Mouse (Mus musculus) CH12.LX (cell line): ENCODE results near the gene Daxx. TPM values are rescaled to one million over a fixed set of nuclear protein-coding genes. Genes with fewer than 3 reads are reported as not detected.

Experiments
- DNase-seq: peaks from one replicate; pipeline ENCODE4 v3.0.0-alpha.2; 2013; ENCODE audit errors: extremely low read depth
- H3K27ac ChIP-seq: 2 replicates; pipeline ENCODE4 v1.5.1; 2012; ENCODE audit warnings: low read depth, mild to moderate bottlenecking, control low read depth, moderate library complexity; ENCODE audit not compliant: insufficient read depth
- H3K27me3 ChIP-seq: replicated peaks from 2 replicates; pipeline ENCODE3; 2012; ENCODE audit warnings: inconsistent platforms
- H3K36me3 ChIP-seq, 2 experiments: replicated peaks in 1 of 2; 2 replicates each; pipeline versions ENCODE3 to v1.6.1; 2012; ENCODE audit warnings: inconsistent platforms in 1 of 2, low read length in 1 of 2, mild to moderate bottlenecking in 1 of 2, mixed read lengths in 1 of 2, moderate library complexity in 1 of 2; ENCODE audit not compliant: control insufficient read depth in 1 of 2, insufficient read depth in 1 of 2
- H3K4me1 ChIP-seq, 2 experiments: 2 replicates each; pipeline ENCODE4 v1.6.1; 2012; ENCODE audit warnings: inconsistent platforms in 1 of 2, moderate library complexity in 1 of 2; ENCODE audit not compliant: insufficient read depth in 2 of 2, control insufficient read depth in 1 of 2
- H3K4me2 ChIP-seq: 2 replicates; pipeline ENCODE4 v1.6.1; 2012; ENCODE audit warnings: low read depth, mild to moderate bottlenecking, control low read depth; ENCODE audit not compliant: poor library complexity, insufficient read depth, severe bottlenecking
- H3K4me3 ChIP-seq, 3 experiments: fragments of 150-350 bp in 1 of 3; sonication (generic) in 1 of 3; replicated peaks in 1 of 3; 2 replicates each; pipeline versions ENCODE3 to v1.5.1; 2011 to 2012; ENCODE audit warnings: low read depth in 2 of 3, low read length in 2 of 3, mild to moderate bottlenecking in 2 of 3, moderate library complexity in 2 of 3, control low read depth in 1 of 3, improper control_type of control experiment in 1 of 3, inconsistent platforms in 1 of 3, mixed read lengths in 1 of 3; ENCODE audit not compliant: poor library complexity in 1 of 3
- H3K79me2 ChIP-seq: replicated peaks from 2 replicates; pipeline ENCODE4 v1.6.1; 2012; ENCODE audit warnings: mild to moderate bottlenecking, moderate library complexity; ENCODE audit not compliant: control insufficient read depth, poor library complexity, insufficient read depth, severe bottlenecking; ENCODE audit errors: extremely low read depth
- H3K9ac ChIP-seq: 2 replicates; pipeline ENCODE4 v1.6.1; 2012; ENCODE audit warnings: low read depth, mild to moderate bottlenecking, control low read depth, moderate library complexity; ENCODE audit not compliant: insufficient read depth
- H3K9me3 ChIP-seq: replicated peaks from 2 replicates; pipeline ENCODE3; 2012; ENCODE audit warnings: low read length, inconsistent platforms, mixed read lengths
- CHD1 ChIP-seq: IDR thresholded peaks from 2 replicates; pipeline ENCODE4 v1.6.1; 2012; ENCODE audit warnings: low read depth, low read length, improper control_type of control experiment, inconsistent platforms
- EP300 ChIP-seq: IDR thresholded peaks from 2 replicates; pipeline ENCODE4 v1.6.1; 2011; ENCODE audit warnings: low read length, improper control_type of control experiment
- ETS1 ChIP-seq: conservative IDR thresholded peaks from 2 replicates; pipeline ENCODE4 v1.6.1; 2012; ENCODE audit warnings: low read depth, mild to moderate bottlenecking, inconsistent platforms, low read length, improper control_type of control experiment, moderate library complexity
- GABPA ChIP-seq: IDR thresholded peaks from 2 replicates; pipeline ENCODE4 v1.6.1; 2012; ENCODE audit warnings: low read depth, low read length, improper control_type of control experiment, inconsistent platforms; ENCODE audit not compliant: insufficient replicate concordance
- IRF4 ChIP-seq: IDR thresholded peaks from 2 replicates; pipeline ENCODE4 v1.6.1; 2014; ENCODE audit warnings: low read depth, mild to moderate bottlenecking, inconsistent platforms, low read length, improper control_type of control experiment
- MAFK ChIP-seq: IDR thresholded peaks from 2 replicates; pipeline ENCODE4 v1.6.1; 2011; ENCODE audit warnings: low read length, improper control_type of control experiment; ENCODE audit not compliant: insufficient replicate concordance
- MEF2A ChIP-seq: IDR thresholded peaks from 2 replicates; pipeline ENCODE4 v1.6.1; 2014; ENCODE audit warnings: low read depth, mild to moderate bottlenecking, inconsistent platforms, low read length, improper control_type of control experiment, borderline replicate concordance
- MXI1 ChIP-seq: IDR thresholded peaks from 2 replicates; pipeline ENCODE4 v1.6.1; 2011; ENCODE audit warnings: mild to moderate bottlenecking, low read depth, low read length, improper control_type of control experiment
- NELFE ChIP-seq: IDR thresholded peaks from 2 replicates; pipeline ENCODE4 v1.6.1; 2011; ENCODE audit warnings: low read depth, low read length, improper control_type of control experiment
- NRF1 ChIP-seq: IDR thresholded peaks from 2 replicates; pipeline ENCODE4 v1.6.1; 2014; ENCODE audit warnings: low read depth, mild to moderate bottlenecking, inconsistent platforms, low read length, improper control_type of control experiment, moderate library complexity
- PAX5 ChIP-seq: IDR thresholded peaks from 2 replicates; pipeline ENCODE4 v1.6.1; 2012; ENCODE audit warnings: low read length, inconsistent platforms, mixed read lengths
- POLR2AphosphoS2 ChIP-seq: IDR thresholded peaks from 2 replicates; pipeline ENCODE4 v1.6.1; 2011; ENCODE audit warnings: low read depth, low read length, improper control_type of control experiment
- RAD21 ChIP-seq: IDR thresholded peaks from 2 replicates; pipeline ENCODE4 v1.6.1; 2011; ENCODE audit warnings: low read depth, mild to moderate bottlenecking, low read length, improper control_type of control experiment, moderate library complexity
- TBP ChIP-seq: conservative IDR thresholded peaks from 2 replicates; pipeline ENCODE4 v1.6.1; 2011; ENCODE audit warnings: low read depth, low read length, improper control_type of control experiment
- TCF12 ChIP-seq: IDR thresholded peaks from 2 replicates; pipeline ENCODE4 v1.6.1; 2014; ENCODE audit warnings: low read depth, mild to moderate bottlenecking, inconsistent platforms, low read length, improper control_type of control experiment
- UBTF ChIP-seq: IDR thresholded peaks from 2 replicates; pipeline ENCODE4 v1.6.1; 2012; ENCODE audit warnings: low read depth, mild to moderate bottlenecking, inconsistent platforms, low read length, improper control_type of control experiment, moderate library complexity
- USF2 ChIP-seq: conservative IDR thresholded peaks from 2 replicates; pipeline ENCODE4 v1.6.1; 2011; ENCODE audit warnings: low read depth, low read length, improper control_type of control experiment
- ZC3H11A ChIP-seq: IDR thresholded peaks from 2 replicates; pipeline ENCODE4 v1.6.1; 2012; ENCODE audit warnings: low read depth, mild to moderate bottlenecking, inconsistent platforms, low read length, improper control_type of control experiment
- ZKSCAN1 ChIP-seq: IDR thresholded peaks from 2 replicates; pipeline ENCODE4 v1.6.1; 2012; ENCODE audit warnings: low read depth, inconsistent platforms, low read length, improper control_type of control experiment, borderline replicate concordance
- ZNF384 ChIP-seq: IDR thresholded peaks from 2 replicates; pipeline ENCODE4 v1.6.1; 2012; ENCODE audit warnings: low read depth, low read length, improper control_type of control experiment, inconsistent platforms
- dilution Hi-C: fragments of 300-500 bp; cut with MboI; formaldehyde crosslinking; loops from 2 replicates; pipeline ENCODE4 v1.14.3; 2020; ENCODE audit warnings: low sequenced_read_pairs; ENCODE audit not compliant: extremely low pct_unique_long_range_greater_than_20kb, extremely low pct_ligation_motif_present
- in situ Hi-C: fragments of 300-500 bp; cut with MboI; formaldehyde crosslinking; loops from 3 replicates; pipeline ENCODE4 v1.14.3; 2019; ENCODE audit warnings: low sequenced_read_pairs, low pct_ligation_motif_present, low pct_unique_long_range_greater_than_20kb, mixed read lengths
- polyA plus RNA-seq: library from polyadenylated mRNA; unstranded; fragments of >175 nt; gene quantifications from 2 replicates; pipeline ENCODE4 v1.2.1, GENCODE M21; 2012; ENCODE audit warnings: low read depth; ENCODE audit not compliant: insufficient read length
- total RNA-seq, 2 experiments: library from RNA; depleted of rRNA; stranded (reverse); fragments of 300-350 nt in 1 of 2; fragments of >200 nt in 1 of 2; gene quantifications; 2 replicates each; pipeline ENCODE4 v1.2.3; 2012 to 2014

Gene Daxx
- total and polyA plus RNA-seq, 3 experiments: 32.3 to 53.0 (median 33.8) TPM

DNA sequence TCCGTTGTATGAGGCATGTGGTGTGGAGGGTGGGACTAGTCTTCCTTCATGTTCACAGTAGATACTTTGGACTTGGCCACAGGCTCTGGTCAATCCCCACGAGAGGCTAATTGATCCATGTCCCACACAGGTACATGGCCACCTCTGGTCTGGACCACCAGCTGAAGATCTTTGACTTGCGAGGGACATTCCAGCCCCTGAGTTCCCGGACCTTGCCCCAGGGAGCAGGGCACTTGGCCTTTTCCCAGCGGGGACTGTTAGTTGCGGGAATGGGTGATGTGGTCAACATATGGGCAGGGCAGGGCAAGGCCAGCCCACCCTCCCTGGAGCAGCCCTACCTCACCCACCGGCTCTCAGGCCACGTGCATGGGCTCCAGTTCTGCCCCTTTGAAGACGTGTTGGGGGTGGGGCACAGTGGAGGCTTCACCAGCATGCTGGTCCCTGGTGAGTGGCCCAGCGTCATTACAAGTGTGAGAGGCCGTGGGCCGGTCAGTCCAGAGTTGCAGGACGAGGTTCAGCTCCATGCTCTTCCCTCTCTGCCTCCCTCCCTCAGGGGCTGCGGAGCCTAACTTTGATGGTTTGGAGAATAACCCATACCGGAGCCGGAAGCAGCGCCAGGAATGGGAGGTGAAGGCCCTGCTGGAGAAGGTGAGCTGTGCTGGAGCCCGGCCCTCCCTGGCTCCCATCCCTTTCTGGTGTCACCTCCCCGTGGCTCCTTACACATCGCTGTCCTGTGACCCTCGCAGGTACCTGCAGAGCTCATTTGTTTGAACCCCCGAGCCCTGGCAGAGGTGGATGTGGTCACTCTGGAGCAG, 39.1 kb downstream of the Daxx start:
- no peak overlapping the region for H3K9ac ChIP-seq
- H3K36me3 ChIP-seq: peaks cover 77 to 92% of the 10 kb centered on the region in 2 experiments
- dilution Hi-C loops: no loop called here
- in situ Hi-C loops: no loop called here
- peaks cover 3% of the 10 kb centered on the region; the same call in 1 of the 2 replicates for H3K79me2 ChIP-seq
- H3K4me3 ChIP-seq: no peak overlapping the region
- no peak for TF ChIP-seq USF2
- TF ChIP-seq POLR2AphosphoS2: no peak
- no peak for TF ChIP-seq IRF4
- no peak for TF ChIP-seq GABPA
- no peak for TF ChIP-seq UBTF
- TF ChIP-seq CHD1: no peak
- TF ChIP-seq ETS1: no peak
- no peak for TF ChIP-seq MAFK
- no peak for TF ChIP-seq MEF2A
- no peak for TF ChIP-seq ZKSCAN1
- TF ChIP-seq MXI1: no peak
- TF ChIP-seq NELFE: no peak
- no peak for TF ChIP-seq TBP
- no peak for TF ChIP-seq ZNF384
- TF ChIP-seq EP300: no peak
- TF ChIP-seq TCF12: no peak
- TF ChIP-seq NRF1: no peak
- TF ChIP-seq RAD21: no peak
- no peak for TF ChIP-seq ZC3H11A
- TF ChIP-seq PAX5: no peak
- H3K27ac ChIP-seq: no peak overlapping the region
- H3K27me3 ChIP-seq: no peaks in the 10 kb centered on the region
- peaks cover 4 to 21% of the 10 kb centered on the region in 2 experiments; a peak in 2 of 4 replicates for H3K4me1 ChIP-seq
- H3K9me3 ChIP-seq: no peaks in the 10 kb centered on the region
- H3K4me2 ChIP-seq: no peak overlapping the region
- DNase-seq: no peak
